Mouse (Mus musculus): ENCODE results near the gene Wdr95. TPM values are rescaled to one million over a fixed set of nuclear protein-coding genes. Genes with fewer than 3 reads are reported as not detected.
A peak's percentile ranks its signal among the peaks of the same experiment; 100 is the strongest.
"Not testable (repeated sequence)": the region's sequence is repeated elsewhere in the genome, so short reads cannot be mapped to it uniquely, and the experiment has no call there.

Gene Wdr95
- polyA plus RNA-seq, 1 experiment: 0.49 TPM

- Histone ChIP-seq H3K27me3 (ENCODE audit: control insufficient read depth, insufficient read depth, low read length) (no peaks in the 10 kb centered on the region), H3K4me3 (ENCODE audit: extremely low read depth, insufficient read depth, insufficient read length) (no peak overlapping the region; the same call in 1 of the 2 replicates), H3K36me3 (ENCODE audit: control insufficient read depth, insufficient read depth, low read length) (no peaks in the 10 kb centered on the region), H3K4me1 (ENCODE audit: control insufficient read depth, insufficient read depth, insufficient read length) (no peaks in the 10 kb centered on the region; the same call in 1 of the 2 replicates), H3K27ac (ENCODE audit: insufficient read depth, low read length) (peak overlapping the region; percentile 28)
- TF ChIP-seq POLR2A (IDR thresholded peaks at IDR 0.05; ENCODE audit: low read depth, low read length): no peak
- no peak for TF ChIP-seq CTCF (IDR thresholded peaks at IDR 0.05; ENCODE audit: extremely low read depth, insufficient read depth, insufficient read length, insufficient replicate concordance)
- peak; percentile 9 to 73 for DNase-seq (ENCODE audit: low read depth in 1 of 2, low spot score in 2 of 2)
- 2% methylated on average over 10 of the region's 10 CpGs for WGBS
Measured at GRCm38 (mm10) chr5:149526467-149526951, 2.0 kb upstream of the Wdr95 start.

GRCm38 (mm10) chr5:149527292-149527691 lies 1.2 kb upstream of the Wdr95 start:
- 73% methylated on average over 4 of the region's 4 CpGs for WGBS
- not testable (repeated sequence) for H3K36me3 ChIP-seq (ENCODE audit: control insufficient read depth, insufficient read depth, low read length)

GRCm38 (mm10) chr5:149533847-149534246 lies 5.4 kb downstream of the Wdr95 start:
- WGBS: 85% methylated on average over 2 of the region's 2 CpGs
- Histone ChIP-seq H3K27ac (ENCODE audit: insufficient read depth, low read length) (no peak overlapping the region), H3K4me3 (ENCODE audit: extremely low read depth, insufficient read depth, insufficient read length) (no peak overlapping the region), H3K36me3 (ENCODE audit: control insufficient read depth, insufficient read depth, low read length) (no peaks in the 10 kb centered on the region), H3K4me1 (ENCODE audit: control insufficient read depth, insufficient read depth, insufficient read length) (no peaks in the 10 kb centered on the region), H3K27me3 (ENCODE audit: control insufficient read depth, insufficient read depth, low read length) (no peaks in the 10 kb centered on the region)
- no peak for DNase-seq (ENCODE audit: low read depth in 1 of 2, low spot score in 2 of 2)
- no peak for TF ChIP-seq CTCF (IDR thresholded peaks at IDR 0.05; ENCODE audit: extremely low read depth, insufficient read depth, insufficient read length, insufficient replicate concordance)
- no peak for TF ChIP-seq POLR2A (IDR thresholded peaks at IDR 0.05; ENCODE audit: low read depth, low read length)

More at GRCm38 (mm10) chr5:149527292-149527691, 1.2 kb upstream of the Wdr95 start:
- H3K4me3 ChIP-seq (ENCODE audit: extremely low read depth, insufficient read depth, insufficient read length); DNase-seq (ENCODE audit: low read depth in 1 of 2, low spot score in 2 of 2); H3K27ac ChIP-seq (ENCODE audit: insufficient read depth, low read length); H3K27me3 ChIP-seq (ENCODE audit: control insufficient read depth, insufficient read depth, low read length); H3K4me1 ChIP-seq (ENCODE audit: control insufficient read depth, insufficient read depth, insufficient read length): not testable (repeated sequence)

GRCm38 (mm10) chr5:149536005-149536404 lies 7.5 kb downstream of the Wdr95 start:
- TF ChIP-seq POLR2A (IDR thresholded peaks at IDR 0.05; ENCODE audit: low read depth, low read length): no peak
- no peak for TF ChIP-seq CTCF (IDR thresholded peaks at IDR 0.05; ENCODE audit: extremely low read depth, insufficient read depth, insufficient read length, insufficient replicate concordance)
- 38% methylated on average over 9 of the region's 9 CpGs for WGBS

GRCm38 (mm10) chr5:149537796-149538511 lies 9.5 kb downstream of the Wdr95 start:
- DNase-seq (ENCODE audit: low read depth in 1 of 2, low spot score in 2 of 2): no peak
- H3K36me3 ChIP-seq (ENCODE audit: control insufficient read depth, insufficient read depth, low read length): no peaks in the 10 kb centered on the region
- TF ChIP-seq POLR2A (IDR thresholded peaks at IDR 0.05; ENCODE audit: low read depth, low read length) (no peak), CTCF (IDR thresholded peaks at IDR 0.05; ENCODE audit: extremely low read depth, insufficient read depth, insufficient read length, insufficient replicate concordance) (no peak)
- H3K4me1 ChIP-seq (ENCODE audit: control insufficient read depth, insufficient read depth, insufficient read length): no peaks in the 10 kb centered on the region
- no peak overlapping the region for H3K4me3 ChIP-seq (ENCODE audit: extremely low read depth, insufficient read depth, insufficient read length)
- H3K27me3 ChIP-seq (ENCODE audit: control insufficient read depth, insufficient read depth, low read length): no peaks in the 10 kb centered on the region
- 54% methylated on average over 16 of the region's 16 CpGs for WGBS
- H3K27ac ChIP-seq (ENCODE audit: insufficient read depth, low read length): no peak overlapping the region

More at GRCm38 (mm10) chr5:149536005-149536404, 7.5 kb downstream of the Wdr95 start:
- Histone ChIP-seq H3K4me1 (ENCODE audit: control insufficient read depth, insufficient read depth, insufficient read length) (no peaks in the 10 kb centered on the region), H3K27ac (ENCODE audit: insufficient read depth, low read length) (no peak overlapping the region), H3K36me3 (ENCODE audit: control insufficient read depth, insufficient read depth, low read length) (no peaks in the 10 kb centered on the region), H3K4me3 (ENCODE audit: extremely low read depth, insufficient read depth, insufficient read length) (no peak overlapping the region), H3K27me3 (ENCODE audit: control insufficient read depth, insufficient read depth, low read length) (no peaks in the 10 kb centered on the region)
- DNase-seq (ENCODE audit: low read depth in 1 of 2, low spot score in 2 of 2): no peak

- Histone ChIP-seq H3K4me3 (ENCODE audit: extremely low read depth, insufficient read depth, insufficient read length) (no peak overlapping the region), H3K27me3 (ENCODE audit: control insufficient read depth, insufficient read depth, low read length) (no peaks in the 10 kb centered on the region), H3K27ac (ENCODE audit: insufficient read depth, low read length) (no peak overlapping the region), H3K4me1 (ENCODE audit: control insufficient read depth, insufficient read depth, insufficient read length) (no peaks in the 10 kb centered on the region), H3K36me3 (ENCODE audit: control insufficient read depth, insufficient read depth, low read length) (no peaks in the 10 kb centered on the region)
- WGBS: 73% methylated on average over 8 of the region's 8 CpGs
- no peak for DNase-seq (ENCODE audit: low read depth in 1 of 2, low spot score in 2 of 2)
- no peak for TF ChIP-seq POLR2A (IDR thresholded peaks at IDR 0.05; ENCODE audit: low read depth, low read length)
- TF ChIP-seq CTCF (IDR thresholded peaks at IDR 0.05; ENCODE audit: extremely low read depth, insufficient read depth, insufficient read length, insufficient replicate concordance): no peak
Measured at GRCm38 (mm10) chr5:149538531-149538930, 10.1 kb downstream of the Wdr95 start.

- WGBS: 74% methylated on average over 4 of the region's 4 CpGs
- Histone ChIP-seq H3K27me3 (ENCODE audit: control insufficient read depth, insufficient read depth, low read length) (no peaks in the 10 kb centered on the region), H3K4me1 (ENCODE audit: control insufficient read depth, insufficient read depth, insufficient read length) (no peaks in the 10 kb centered on the region), H3K36me3 (ENCODE audit: control insufficient read depth, insufficient read depth, low read length) (no peaks in the 10 kb centered on the region), H3K27ac (ENCODE audit: insufficient read depth, low read length) (no peak overlapping the region), H3K4me3 (ENCODE audit: extremely low read depth, insufficient read depth, insufficient read length) (no peak overlapping the region)
- TF ChIP-seq POLR2A (IDR thresholded peaks at IDR 0.05; ENCODE audit: low read depth, low read length): no peak
- no peak for DNase-seq (ENCODE audit: low read depth in 1 of 2, low spot score in 2 of 2)
Measured at GRCm38 (mm10) chr5:149539051-149539450, 10.6 kb downstream of the Wdr95 start.
